Mouse (Mus musculus) G1E (cell line): ENCODE measurements around the gene Copb1.

Experiments
- CTCF ChIP-seq: IDR thresholded peaks from 2 replicates; pipeline ENCODE4 v1.5.1; 2012; ENCODE audit warnings: low read depth, low read length, inconsistent platforms, mixed read lengths
- GATA1 ChIP-seq: IDR thresholded peaks from 2 replicates; pipeline ENCODE4 v1.6.1; 2012; ENCODE audit warnings: borderline replicate concordance, low read length, inconsistent platforms, mixed read lengths
- GATA2 ChIP-seq: IDR thresholded peaks from 2 replicates; pipeline ENCODE4 v1.6.1; 2012; ENCODE audit warnings: low read depth, low read length, inconsistent platforms, borderline replicate concordance
- POLR2AphosphoS5 ChIP-seq: IDR thresholded peaks from 2 replicates; pipeline ENCODE4 v1.6.1; 2012; ENCODE audit warnings: low read depth, low read length, inconsistent platforms; ENCODE audit not compliant: insufficient replicate concordance
- TAL1 ChIP-seq: conservative IDR thresholded peaks from 2 replicates; pipeline ENCODE4 v1.6.1; 2012; ENCODE audit warnings: low read depth, low read length, inconsistent platforms, mixed read lengths

DNA sequence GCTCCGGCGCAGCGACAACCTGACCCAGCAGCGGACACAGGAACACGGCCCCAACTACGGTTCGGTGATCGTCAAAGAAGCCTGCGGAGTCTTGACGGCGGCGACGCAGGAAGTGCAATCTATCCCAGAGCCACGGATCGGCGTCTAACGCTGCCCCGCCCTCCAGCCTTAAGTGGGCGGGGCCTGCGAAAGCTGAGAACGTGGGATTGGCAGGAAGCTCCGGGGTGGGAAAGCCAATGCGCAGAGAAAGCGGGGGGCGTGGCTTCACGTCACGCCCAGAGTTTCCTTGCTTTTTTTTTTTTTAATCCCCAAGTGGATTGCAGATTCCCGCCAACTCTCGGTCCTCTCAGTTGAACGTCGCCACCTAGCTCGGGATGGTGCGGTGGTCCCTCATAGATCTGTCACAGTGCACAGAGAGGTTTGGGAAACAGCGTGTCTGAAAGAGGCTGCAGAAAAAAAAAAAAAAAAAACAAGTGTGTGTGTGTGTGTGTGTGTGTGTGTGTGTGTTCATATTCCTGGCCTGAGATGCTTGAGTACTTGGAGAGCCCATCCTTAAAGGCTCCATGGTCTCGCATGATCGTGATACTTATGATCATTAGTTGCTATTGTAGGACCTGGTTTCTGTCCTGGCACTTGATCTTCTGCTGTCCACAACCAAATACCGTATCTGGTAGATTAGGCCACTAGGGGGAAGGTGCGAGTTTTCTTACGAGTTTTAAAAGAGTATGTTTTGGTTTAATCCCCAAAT, 21.7 kb upstream of the Copb1 start, which contains the start of gene Psma1:
- TF ChIP-seq CTCF (no peak), GATA1 (no peak), TAL1 (no peak), POLR2AphosphoS5 (no peak), GATA2 (no peak)
